Mouse (Mus musculus): ENCODE results near the gene Gm9958.
A peak's percentile ranks its signal among the peaks of the same experiment; 100 is the strongest.

Gene Gm9958

DNA sequence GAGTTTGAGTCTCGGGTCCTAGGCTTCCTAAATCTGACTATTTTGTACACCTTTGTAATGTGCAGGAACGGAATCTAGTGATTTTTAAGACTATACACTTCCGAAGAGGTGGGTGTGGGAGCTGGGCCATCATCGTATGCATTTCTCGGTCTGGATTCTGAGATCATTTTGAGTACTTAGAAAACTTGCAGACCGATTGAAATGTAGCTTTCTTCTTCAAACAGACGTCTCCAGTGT lies at the start of gene Gm9958:
Gene Gm9958, plus strand, starts transcription at position 138 of the 237 bp plus-strand sequence.
- DNase-seq (ENCODE audit: low spot score), result no peak

DNA sequence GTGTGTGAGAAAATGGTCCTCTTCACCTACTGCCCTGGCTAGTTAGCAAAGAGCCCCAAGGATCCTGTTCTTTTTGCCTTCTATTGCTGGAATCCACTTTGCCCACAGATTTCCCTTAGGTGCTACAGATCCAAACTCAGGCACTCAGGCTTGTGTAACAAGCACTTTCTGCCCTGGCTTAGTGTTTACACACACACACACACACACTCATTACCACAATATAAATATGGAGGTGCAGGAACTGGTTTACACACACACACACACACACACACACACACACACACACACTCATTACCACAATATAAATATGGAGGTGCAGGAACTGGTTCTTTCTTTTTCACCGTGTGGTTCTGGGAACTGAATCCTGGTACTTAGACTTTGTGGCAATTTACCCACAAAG lies 35.9 kb upstream of the Gm9958 start:
- DNase-seq (ENCODE audit: low spot score), result peak; percentile 42

DNA sequence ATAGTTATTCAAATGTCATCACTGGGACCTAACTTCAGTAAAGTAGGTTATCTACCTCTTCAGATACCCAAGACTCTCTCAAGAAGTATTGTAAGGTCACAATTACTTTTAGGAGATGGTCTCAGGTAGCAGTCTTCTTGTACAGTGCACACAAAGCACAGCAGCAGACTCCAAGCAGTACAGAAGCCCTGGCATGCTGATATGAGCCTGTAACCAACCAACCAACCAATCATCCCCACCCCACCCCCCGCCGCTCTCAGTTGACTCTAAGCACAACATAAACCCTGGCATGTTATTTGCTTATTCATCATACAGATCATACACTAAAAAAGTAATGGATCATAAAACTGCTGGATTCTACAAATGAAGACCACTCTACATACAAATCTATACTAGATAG lies 34.5 kb upstream of the Gm9958 start:
- DNase-seq (ENCODE audit: low spot score), result no peak

DNA sequence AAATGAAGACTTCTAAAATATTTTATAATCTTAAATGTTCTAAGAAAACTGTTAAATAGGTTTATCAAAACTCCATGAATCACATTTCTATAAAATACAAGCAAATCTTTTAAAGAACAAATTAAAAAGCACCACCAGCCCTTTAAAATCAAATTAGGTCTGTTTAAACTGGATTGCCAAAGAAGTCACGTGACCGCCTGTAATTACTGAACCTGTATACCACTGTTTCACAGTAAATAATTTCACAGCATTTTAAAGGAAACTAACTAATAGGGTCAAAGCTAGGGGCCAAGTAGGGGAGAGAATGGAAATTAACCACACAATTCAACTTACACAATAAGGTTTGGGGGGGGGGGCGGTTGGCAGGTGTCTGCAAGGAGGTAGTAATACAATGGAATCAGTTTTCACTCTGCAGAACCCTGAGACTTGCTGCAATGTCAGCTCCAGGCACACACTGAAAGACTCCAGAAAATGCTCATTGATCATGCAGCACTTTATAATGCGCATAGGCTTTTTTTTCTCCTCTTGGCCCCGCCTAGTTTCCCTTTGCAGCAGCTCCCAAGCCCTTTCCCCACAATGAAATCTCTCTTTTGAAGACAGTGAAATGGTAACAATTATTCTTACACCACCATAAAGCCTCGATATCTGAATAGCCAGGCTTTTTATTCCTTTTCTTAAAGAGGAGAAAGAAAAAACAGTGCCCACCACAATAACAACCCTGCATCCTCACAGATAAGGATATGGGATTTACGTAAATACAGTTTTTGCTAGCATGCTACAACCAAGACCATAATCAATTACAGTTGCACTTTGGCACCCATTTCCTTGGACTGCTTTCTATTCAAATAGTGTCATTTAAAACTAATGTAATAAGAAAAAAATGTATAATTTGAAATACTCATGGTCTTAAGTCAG lies 28.6 kb upstream of the Gm9958 start:
- DNase-seq (ENCODE audit: low spot score), result no peak

DNA sequence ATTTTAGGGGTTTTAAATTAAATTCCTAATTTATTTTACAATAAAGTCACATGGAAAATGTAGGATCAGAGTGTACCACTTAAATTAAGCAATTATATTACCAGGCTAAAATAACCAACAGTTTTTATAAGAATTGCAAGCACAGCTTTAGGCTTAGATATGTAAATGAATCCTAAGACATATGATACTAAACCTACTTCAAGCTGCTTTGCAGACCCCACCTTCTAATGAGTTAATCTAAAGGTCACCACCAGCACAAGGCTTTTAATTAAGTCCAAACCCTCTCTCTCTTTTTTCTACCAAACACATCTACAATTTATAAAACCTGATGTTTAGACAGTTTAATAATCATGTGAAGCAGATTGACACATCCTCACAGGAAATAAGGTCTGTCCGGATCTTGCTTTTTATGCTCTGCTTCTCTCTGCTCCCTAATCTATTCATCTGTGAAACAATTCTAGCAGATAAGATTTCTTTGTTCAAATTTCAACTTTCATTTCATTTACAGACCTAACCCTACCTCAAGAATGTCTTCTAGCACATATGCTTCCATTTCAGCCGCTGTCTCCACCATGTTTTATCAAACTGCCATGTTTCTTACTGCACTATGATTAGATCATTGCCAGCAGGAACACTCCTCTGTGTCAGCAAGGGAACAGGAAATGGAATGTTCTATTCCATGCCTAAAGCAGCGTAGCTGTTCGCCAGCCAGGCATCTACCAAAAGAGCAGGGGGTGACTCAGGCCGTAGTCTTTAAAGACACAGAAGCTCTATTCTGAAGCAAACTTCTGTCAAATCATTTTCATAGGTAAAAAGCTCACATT lies 27.7 kb upstream of the Gm9958 start:
- DNase-seq (ENCODE audit: low spot score), result peak; percentile 73

DNA sequence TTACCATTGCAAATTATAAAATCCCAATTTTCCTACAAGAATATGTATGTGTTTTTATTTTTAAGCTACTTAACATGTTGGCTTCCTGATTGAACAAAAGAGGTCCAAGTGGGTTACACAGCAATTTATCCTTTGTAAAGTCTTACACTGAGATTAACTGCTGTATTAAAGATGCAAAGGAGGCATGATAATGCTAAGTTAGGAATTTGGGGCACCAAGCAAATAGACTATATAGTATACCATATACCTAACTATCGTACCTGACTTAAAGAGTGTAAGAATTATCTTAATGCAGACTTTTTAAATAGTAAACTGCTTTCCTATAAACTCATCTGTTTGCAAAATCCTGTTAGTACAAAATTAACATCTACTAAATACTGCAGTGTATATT lies 27.1 kb upstream of the Gm9958 start:
- DNase-seq (ENCODE audit: low spot score), result no peak

DNA sequence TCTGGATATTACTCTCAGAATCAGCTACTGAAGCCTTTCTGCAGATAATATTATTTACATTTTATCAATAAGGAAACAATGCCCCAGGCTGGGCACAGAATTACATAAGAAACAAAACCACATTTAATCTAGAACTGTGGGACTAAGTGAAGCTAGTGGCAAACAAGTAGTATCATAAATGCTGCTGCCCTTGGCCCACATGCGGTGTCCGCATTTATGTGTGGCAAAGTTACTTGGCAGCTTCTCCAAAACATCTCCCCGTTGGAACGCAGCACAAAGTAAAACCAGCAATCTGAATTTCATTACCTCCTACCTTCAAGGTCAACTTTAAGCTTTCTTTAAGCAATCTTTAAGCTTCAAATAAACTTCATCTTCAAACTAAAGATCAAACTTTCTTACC lies 26.2 kb upstream of the Gm9958 start:
- no peak for DNase-seq (ENCODE audit: low spot score)

DNA sequence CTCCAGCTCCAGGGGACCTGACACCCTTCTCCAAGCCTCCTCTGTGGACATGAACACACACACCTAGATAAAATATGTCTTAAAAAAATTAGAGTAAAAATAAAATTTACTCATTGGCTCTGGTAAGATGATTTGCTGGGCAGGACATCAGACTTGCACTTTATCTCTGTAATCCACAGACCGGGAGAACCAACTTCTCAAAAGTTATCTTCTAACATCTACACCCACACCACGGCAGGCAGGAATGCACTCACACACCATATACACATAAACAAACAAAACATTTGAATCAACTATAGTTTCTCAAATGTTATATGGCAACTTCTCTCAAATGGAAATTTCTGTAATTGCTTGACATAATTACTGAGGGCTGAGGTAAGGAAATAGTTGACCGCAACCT lies 20.1 kb upstream of the Gm9958 start:
- no peak for DNase-seq (ENCODE audit: low spot score)

DNA sequence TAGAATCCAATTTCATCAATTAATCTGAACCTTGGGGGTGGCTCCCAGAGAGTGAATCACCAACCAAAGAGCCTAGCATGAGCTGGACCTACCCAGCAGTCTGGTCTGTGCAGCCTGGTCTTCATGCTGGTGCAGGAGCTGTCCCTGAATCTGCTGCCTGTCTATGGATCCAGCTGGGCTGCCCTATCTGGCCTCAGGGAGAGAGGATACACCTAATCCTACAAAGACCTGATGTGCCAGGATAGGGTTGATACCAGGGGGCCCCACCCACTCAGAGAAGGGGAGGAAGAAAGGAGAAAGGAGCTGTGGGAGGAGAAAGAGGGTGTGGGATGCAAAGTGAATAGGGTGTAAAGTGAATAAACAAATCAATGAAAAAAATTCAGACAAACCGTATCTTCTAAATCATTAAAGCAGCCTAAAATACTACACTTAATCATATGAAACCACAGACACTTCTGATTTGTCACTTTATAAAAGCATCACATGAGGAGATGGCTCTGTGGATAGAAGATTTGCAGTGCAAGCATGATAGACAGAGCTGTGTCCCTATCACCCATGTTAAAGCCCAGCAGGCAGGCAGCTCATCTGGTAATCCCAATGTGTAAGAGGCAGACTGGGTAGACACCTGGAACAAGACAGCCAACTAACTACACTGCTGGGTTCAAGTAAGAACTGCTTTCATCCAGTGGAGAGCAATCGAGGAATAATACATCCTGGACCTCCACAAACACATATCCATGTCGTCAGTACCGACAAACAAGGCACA lies 13.3 kb upstream of the Gm9958 start:
- DNase-seq (ENCODE audit: low spot score), result no peak

DNA sequence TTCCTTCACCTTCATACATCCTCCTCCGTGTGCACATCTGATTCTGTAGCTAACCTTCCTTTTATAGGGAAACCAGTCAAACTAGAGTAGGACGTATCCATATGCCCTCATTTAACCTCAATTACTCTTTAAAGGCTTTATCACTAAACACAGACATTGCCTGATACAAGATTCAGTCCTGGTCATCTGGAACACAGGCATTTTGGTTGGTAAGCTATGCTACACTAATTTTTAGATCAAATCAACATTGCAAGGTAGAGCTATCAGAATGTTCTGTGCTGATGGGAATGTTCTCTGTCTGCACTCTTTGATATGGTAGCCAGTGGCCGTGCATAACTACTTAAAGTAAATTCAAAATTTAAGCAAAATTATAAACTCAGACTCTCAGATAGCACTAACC lies 11.2 kb upstream of the Gm9958 start:
- DNase-seq (ENCODE audit: low spot score), result no peak

DNA sequence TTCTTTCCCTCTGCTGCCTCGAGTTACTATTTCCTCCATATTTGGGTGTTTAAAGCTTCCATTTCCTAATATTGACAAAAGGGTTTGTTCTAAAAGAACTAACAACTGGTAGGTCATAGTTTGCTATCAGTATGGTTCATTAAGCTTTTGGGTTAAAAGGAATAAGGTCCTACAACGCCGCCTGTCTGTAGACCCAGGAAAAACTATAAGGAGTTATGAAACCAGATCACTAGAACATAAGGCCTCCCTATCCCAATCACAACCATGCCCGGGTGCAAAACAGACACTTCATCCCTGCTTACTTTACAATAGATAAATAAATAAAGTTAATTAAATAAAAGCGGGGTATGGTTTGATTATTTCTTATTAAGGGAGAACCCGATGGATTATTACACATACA lies 2.5 kb upstream of the Gm9958 start:
- DNase-seq (ENCODE audit: low spot score), result peak; percentile 88

DNA sequence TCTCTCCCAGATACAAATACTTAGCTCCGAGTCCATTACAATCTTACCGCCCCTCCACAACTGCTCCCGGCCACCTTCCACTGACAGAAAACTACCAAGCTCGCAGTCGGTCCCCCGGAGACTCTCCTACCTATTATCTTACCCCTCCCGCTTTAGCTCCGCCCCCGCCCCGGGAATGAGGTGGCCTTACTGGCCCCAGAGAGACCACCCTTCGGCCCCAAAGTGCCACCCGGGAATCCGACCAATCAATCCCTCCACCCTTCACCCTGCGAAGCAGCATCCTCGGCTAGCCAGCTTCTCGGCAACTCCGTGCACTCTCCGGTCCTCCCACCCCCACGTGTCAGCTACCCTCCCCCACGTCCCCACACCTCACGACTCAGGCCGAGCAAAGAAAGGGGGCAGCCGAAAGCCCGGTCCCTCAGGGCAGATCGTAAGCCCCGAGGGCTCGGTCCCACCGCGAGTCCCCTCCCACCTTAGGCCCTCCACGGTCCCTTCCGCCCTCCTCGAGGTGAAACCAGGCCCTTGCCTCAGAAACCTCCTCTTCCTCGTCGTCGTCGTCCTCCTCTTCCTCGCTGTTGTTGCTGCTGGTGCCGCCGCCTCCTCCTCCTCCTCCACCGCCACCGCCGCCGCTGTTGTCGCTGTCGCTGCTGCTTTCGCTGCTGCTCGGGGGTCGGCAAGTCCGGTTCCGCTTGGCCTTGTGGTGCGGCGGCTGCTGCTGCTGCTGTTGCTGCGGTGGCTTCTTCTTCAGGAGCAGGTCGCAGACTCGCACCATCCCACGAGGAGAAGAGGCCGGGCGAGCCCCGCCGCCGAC lies 1.7 kb upstream of the Gm9958 start:
- peak; percentile 15 for DNase-seq (ENCODE audit: low spot score)

DNA sequence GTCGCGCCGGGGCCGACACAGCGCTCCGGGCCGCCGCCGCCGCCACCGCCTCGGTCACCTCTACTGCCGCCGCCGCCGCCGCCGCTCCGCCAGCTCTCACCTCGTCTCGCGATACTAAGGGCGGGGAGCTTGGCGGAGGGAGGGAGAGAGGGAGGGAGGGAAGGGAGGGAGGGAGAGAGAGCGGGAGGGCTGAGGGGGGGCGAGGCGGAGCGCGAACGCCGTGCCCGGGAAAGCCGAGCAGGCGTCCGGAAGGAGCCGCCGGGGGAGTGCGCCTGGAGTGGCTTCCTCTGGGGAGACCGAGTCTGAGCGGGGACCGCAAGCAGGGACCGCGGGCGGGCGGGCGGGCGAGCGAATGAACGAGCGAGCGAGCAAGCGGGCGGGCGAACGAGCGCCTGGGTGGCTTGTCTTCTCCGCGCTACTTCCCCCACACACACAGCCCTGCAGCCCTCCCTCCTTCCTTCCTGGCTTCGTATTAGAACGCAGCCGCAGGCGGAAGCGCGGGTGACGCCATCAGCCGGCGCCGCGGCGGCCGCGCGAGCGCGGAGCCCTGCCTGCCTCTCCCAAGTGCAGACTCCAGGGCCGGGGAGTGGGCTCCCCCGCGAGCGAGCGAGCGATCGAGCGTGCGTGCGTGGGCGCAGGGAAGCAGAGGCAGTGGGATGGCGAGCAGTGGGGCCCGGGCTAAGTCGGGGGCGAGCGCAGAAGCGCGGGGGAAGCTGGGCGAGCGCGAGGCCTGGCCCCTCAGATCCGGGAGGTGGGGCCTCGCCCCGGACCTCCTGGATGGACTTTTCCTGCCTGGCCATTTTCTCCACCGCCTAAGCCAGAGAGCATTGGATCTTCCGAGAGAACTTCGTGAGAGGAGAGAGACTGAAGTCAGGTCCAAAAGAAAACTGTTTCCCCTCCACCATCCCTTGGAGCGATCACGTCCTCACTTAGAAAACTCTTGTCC lies 610 bp upstream of the Gm9958 start, which contains the start of gene Ankrd17:
Gene Ankrd17, minus strand, starts transcription at position 457 of the 946 bp plus-strand sequence.
- DNase-seq (ENCODE audit: low spot score), result peak; percentile 90

DNA sequence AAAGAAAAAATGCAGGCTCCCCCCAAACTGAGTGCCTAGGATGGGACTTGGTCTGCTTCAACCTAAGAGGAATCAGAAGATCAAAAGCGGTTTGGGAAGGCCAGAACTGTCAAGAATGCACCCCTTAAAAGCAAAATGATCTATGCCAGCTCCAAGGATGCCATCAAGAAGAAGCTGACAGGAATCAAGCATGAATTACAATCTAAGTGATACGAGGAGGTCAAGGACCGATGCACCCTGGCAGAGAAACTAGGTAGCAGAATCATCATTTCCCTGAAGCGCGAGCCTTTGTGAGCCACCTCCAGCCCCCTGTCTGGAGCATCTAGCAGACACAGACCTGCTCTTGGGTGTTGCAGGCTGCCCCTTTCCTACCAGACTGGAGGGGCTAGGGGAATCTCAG lies 3.4 kb downstream of the Gm9958 start:
- DNase-seq (ENCODE audit: low spot score), result no peak

DNA sequence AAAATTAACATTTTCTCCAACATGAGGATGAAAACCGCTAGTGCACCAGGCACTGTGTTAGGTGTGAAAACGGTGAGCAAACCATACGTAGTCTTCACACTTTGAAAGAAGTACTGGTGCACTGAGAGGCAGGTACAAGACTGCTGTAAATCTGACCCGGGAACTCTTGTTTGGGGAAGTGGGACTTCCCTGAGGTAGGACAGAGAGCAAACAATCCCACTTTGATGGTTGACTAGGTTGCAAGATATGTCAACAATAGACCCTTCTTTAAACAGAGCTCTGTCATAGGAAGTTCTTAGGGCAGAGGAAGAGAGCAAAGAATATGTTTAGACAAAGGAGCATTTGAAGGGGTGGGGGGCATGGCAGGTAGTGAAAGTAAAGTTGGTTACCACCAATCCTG lies 6.7 kb downstream of the Gm9958 start:
- no peak for DNase-seq (ENCODE audit: low spot score)

DNA sequence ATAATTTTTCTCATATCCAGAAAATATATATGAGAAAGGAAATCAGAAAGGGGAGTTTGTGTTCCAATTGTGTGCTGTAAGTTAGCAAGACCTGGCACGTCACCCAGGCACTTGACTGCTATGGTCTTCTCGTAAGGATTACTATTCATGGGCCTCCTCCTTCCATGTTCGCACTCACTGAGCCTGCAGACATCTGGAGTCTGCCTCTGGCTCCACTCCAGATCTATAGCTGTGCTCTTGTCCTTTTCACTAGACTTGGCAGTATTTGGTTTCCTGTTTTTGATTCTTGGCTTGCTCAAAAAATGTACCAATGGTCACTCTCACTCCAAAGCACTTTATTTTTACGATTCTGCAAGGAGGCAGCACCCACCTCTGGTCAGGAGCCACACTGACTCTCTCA lies 14.5 kb downstream of the Gm9958 start:
- no peak for DNase-seq (ENCODE audit: low spot score)

DNA sequence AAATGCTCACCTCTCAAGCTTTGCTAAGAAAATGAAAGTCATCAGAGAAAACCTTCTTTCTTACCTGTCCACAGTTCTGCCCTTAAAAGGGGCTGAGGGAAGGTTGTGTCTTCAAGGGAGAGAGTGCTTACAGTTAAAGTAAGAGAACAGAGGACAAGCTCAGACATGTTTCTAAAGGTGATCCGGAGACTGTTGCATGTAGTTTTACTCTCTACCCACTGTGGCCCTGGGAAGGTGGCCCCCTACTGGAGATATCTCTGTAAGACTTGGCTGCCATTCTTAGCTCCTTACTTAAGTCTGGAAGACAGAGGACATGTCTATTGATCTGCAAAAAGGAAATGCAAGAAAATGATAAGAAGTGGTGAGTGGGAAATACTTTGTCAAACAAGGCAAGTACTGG lies 16.1 kb downstream of the Gm9958 start:
- DNase-seq (ENCODE audit: low spot score), result peak; percentile 42

DNA sequence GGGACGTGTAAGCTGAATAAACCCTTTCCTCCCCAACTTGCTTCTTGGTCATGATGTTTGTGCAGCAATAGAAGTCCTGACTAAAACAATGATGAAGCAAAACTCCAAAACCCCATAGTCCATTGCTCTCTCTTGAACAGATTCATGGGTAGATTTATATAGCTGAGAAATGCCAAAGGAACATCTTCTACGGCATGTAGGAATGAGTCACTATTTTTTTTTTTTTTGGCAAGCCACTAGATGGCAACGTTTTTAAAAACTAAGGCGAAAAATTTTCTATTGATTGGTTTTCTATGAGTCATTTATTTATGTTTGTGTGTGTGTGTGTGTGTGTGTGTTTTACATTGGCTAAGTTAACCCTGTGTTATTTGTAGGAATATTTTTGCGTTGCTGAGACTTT lies 26.8 kb downstream of the Gm9958 start:
- DNase-seq (ENCODE audit: low spot score), result no peak

DNA sequence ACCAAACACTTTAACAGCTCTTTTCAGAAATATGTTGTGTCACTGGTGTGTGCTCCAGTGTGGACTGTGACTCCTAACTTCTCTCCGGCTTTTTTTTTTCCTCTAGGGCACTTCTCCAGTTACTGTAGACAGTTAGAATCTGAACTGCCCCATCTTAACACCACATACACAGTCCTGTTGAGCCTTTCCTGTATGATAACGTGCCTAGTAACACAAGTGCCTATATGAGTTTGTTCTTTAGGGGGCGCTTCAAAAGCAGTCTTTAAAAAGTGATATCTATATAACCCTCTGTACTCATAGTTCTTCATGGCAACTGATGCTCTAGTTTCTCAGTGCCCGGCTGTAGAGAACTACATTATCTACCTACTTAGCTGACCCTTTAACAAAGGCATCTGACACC lies 27.3 kb downstream of the Gm9958 start:
- no peak for DNase-seq (ENCODE audit: low spot score)

DNA sequence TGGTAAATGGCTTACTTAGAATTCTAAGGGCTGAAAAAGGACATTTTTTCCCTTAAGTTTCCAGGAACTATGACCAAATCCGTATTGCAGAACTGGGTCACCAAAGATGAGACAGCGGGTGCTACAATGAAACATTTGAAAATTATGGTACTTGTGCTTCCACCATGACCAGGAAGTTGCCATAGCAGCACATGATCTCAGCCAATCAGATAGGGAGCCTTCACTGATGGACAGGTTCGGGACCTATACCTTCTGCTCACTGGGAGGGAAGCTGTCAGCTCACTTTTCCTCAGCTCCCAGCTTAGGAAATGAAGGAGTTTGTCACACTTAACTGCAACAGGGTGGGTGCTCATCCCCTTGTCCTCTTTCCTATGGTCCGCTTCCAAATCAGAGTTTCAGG lies 29.8 kb downstream of the Gm9958 start:
- DNase-seq (ENCODE audit: low spot score), result no peak

DNA sequence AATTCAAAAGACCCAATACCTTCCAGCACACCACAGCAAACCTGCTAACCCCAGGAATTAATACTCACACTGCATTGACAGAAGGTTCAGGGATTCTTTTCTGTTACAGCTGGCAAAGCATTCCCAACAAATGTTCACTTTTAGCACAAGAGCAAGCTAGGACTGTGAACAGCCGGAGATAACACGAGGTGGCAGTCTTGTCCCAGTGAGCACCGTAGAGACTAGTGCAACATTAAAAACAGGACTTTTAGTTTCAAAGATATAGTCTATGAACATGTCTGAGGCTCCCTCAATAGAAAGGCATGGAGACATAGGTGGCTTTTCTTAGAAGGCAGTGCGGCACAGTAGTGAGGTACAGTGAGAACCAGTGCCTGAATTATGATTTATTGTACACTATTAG lies 38.2 kb downstream of the Gm9958 start:
- peak; percentile 14 for DNase-seq (ENCODE audit: low spot score)
